Mouse (Mus musculus): ENCODE measurements at regions not wholly inside any gene's neighbourhood (a gene's known extent, or its start where the extent isn't known, plus 50 kb on each side); places are given as distances from the start of the nearest gene placed in this dataset.

GRCm38 (mm10) chr14:61949446-61949845 lies 342.2 kb downstream of the Kcnrg start:
- TF ChIP-seq SIN3A (IDR thresholded peaks at IDR 0.05; ENCODE audit: low read length) (no peak), EP300 (IDR thresholded peaks at IDR 0.05; ENCODE audit: low read length) (no peak), POLR2A (IDR thresholded peaks at IDR 0.05; ENCODE audit: low read depth, low read length) (no peak), IRF4 (IDR thresholded peaks at IDR 0.05; ENCODE audit: low read depth, low read length) (no peak), CTCF (conservative IDR thresholded peaks at IDR 0.05 in 1 of 2, IDR thresholded peaks at IDR 0.05 in 1 of 2; ENCODE audit: low read depth in 2 of 2, low read length in 2 of 2) (no peak), BHLHE40 (IDR thresholded peaks at IDR 0.05; ENCODE audit: low read depth, low read length) (no peak), USF2 (conservative IDR thresholded peaks at IDR 0.05; ENCODE audit: low read depth, low read length) (no peak), ZC3H11A (IDR thresholded peaks at IDR 0.05; ENCODE audit: low read depth, low read length) (no peak)

Data from CH12.LX (cell line).